Mouse (Mus musculus) left cerebral cortex, adult 9 months (tissue): Measurements from ENCODE around the gene Ifi209.
"Not testable (repeated sequence)": the region's sequence is repeated elsewhere in the genome, so short reads cannot be mapped to it uniquely, and the experiment has no call there.

Experiments
- DNase-seq, 2 experiments: peaks; one replicate each; pipeline ENCODE4 v3.0.0; 2022; ENCODE audit warnings: low spot score in 2 of 2

The Ifi209 gene

GRCm38 (mm10) chr1:173630622-173631021, at the start of gene Ifi209:
Gene Ifi209, plus strand, starts transcription at chr1:173630917.
- DNase-seq: not testable (repeated sequence)

- not testable (repeated sequence) for DNase-seq
Observed at GRCm38 (mm10) chr1:173589698-173590097, 41.0 kb upstream of the Ifi209 start.

- not testable (repeated sequence) for DNase-seq
Observed at GRCm38 (mm10) chr1:173598838-173599494, 31.8 kb upstream of the Ifi209 start, which contains the start of gene Ifi213. Gene Ifi213, minus strand, starts transcription at chr1:173599274.

GRCm38 (mm10) chr1:173610291-173610690, 20.4 kb upstream of the Ifi209 start:
- not testable (repeated sequence) for DNase-seq

- not testable (repeated sequence) for DNase-seq
Observed at GRCm38 (mm10) chr1:173622216-173622615, 8.5 kb upstream of the Ifi209 start.

- DNase-seq: no peak
Observed at GRCm38 (mm10) chr1:173624052-173624451, 6.7 kb upstream of the Ifi209 start.

- DNase-seq: no peak
Observed at GRCm38 (mm10) chr1:173626686-173627085, 4.0 kb upstream of the Ifi209 start.

- no peak for DNase-seq
Observed at GRCm38 (mm10) chr1:173633969-173634645, 3.4 kb downstream of the Ifi209 start.

GRCm38 (mm10) chr1:173645393-173645792, 14.7 kb downstream of the Ifi209 start:
- DNase-seq: no peak

- DNase-seq: no peak
Observed at GRCm38 (mm10) chr1:173657973-173658372, 27.3 kb downstream of the Ifi209 start.

GRCm38 (mm10) chr1:173673458-173674097, 42.9 kb downstream of the Ifi209 start, which contains the start of gene Ifi208:
Gene Ifi208, plus strand, starts transcription at chr1:173673675.
- not testable (repeated sequence) for DNase-seq

- not testable (repeated sequence) for DNase-seq
Observed at GRCm38 (mm10) chr1:173678605-173679004, 47.9 kb downstream of the Ifi209 start.

- DNase-seq: no peak
Observed at GRCm38 (mm10) chr1:173694270-173694669, 63.6 kb downstream of the Ifi209 start.
